Mouse (Mus musculus) forebrain, embryonic 16.5 days (tissue): ENCODE results near the gene Baiap2l1. TPM values are rescaled to one million over a fixed set of nuclear protein-coding genes. Genes with fewer than 3 reads are reported as not detected.
A peak's percentile ranks its signal among the peaks of the same experiment; 100 is the strongest.

ENCODE experiments used
- ATAC-seq: fragments of 200-750 bp; cut with Nextera tagmentation; 2 replicates; pipeline ENCODE4 v1.8.0; 2017; ENCODE audit warnings: mild to moderate bottlenecking, moderate library complexity
- H3K27ac ChIP-seq: fragments of 300-500 bp; sonication (generic); 2 replicates; pipeline ENCODE4 v1.5.1; 2014; ENCODE audit warnings: low read length, control low read depth
- H3K27me3 ChIP-seq: fragments of 300-500 bp; sonication (generic); replicated peaks from 2 replicates; pipeline ENCODE4 v1.6.1; 2014; ENCODE audit warnings: low read length; ENCODE audit not compliant: control insufficient read depth, insufficient read depth
- H3K36me3 ChIP-seq: fragments of 300-500 bp; sonication (generic); 2 replicates; pipeline ENCODE4 v1.6.1; 2014; ENCODE audit not compliant: control insufficient read depth, insufficient read depth
- H3K4me1 ChIP-seq: fragments of 300-500 bp; sonication (generic); replicated peaks from 2 replicates; pipeline ENCODE4 v1.6.1; 2014; ENCODE audit warnings: low read length; ENCODE audit not compliant: control insufficient read depth, insufficient read depth
- H3K4me2 ChIP-seq: fragments of 300-500 bp; sonication (generic); 2 replicates; pipeline ENCODE4 v1.6.1; 2014; ENCODE audit warnings: mild to moderate bottlenecking, low read length, control low read depth
- H3K4me3 ChIP-seq: fragments of 300-500 bp; sonication (generic); replicated peaks from 2 replicates; pipeline ENCODE4 v1.5.1; 2014; ENCODE audit warnings: mild to moderate bottlenecking, low read length, control low read depth
- H3K9ac ChIP-seq: fragments of 300-500 bp; sonication (generic); replicated peaks from 2 replicates; pipeline ENCODE4 v1.6.1; 2014; ENCODE audit warnings: low read depth, low read length, control low read depth
- H3K9me3 ChIP-seq: fragments of 300-500 bp; sonication (generic); 2 replicates; pipeline ENCODE4 v1.6.1; 2016; ENCODE audit warnings: low read length; ENCODE audit not compliant: control insufficient read depth
- WGBS: fragments of 180-500 bp; shearing (Covaris S2); extraction: QIAGEN DNeasy Blood & Tissue Kit; methylation state at CpG from one replicate; pipeline ENCODE4 v1.1.7; 2014; 5-methylcytosine and 5-hydroxymethylcytosine counted together
- polyA plus RNA-seq: library from polyadenylated mRNA; unstranded; fragments of >200 nt; fragmentation: Nextera tagmentation; extraction: Ambion mirVana; gene quantifications from 2 replicates; pipeline ENCODE4 v1.2.1, GENCODE M21; 2015

Gene Baiap2l1
- polyA plus RNA-seq, 1 experiment from 2014 or later, result 1.6 TPM

DNA sequence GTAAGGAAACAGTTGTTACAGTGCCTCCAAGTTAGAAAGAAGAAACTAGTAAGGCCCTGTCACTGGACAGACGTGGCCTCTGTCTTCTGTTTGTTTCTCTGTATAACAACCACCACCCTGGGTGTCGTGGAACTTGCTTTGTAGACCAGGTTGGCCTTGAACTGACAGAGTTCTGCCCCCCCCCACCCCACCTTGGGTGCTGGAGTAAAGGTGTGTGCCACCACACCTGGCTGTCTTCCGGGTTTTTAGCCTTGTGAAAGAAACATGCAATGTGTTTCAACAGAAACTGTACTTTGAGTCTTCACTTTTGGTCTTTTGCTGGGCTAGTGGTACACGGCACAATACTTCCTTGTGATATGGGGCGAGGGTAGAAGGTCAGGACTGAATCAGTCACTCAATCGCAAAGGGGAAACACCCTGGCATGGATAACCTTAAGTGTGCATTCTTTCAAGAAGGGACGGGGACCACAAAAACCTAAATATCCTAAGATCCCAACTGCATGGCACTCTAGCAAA lies 61.8 kb downstream of the Baiap2l1 start:
- Histone ChIP-seq H3K4me1 (no peaks in the 10 kb centered on the region), H3K4me3 (no peak overlapping the region), H3K4me2 (no peak overlapping the region), H3K36me3 (no peaks in the 10 kb centered on the region), H3K27me3 (no peaks in the 10 kb centered on the region), H3K9me3 (no peaks in the 10 kb centered on the region), H3K27ac (no peak overlapping the region), H3K9ac (no peak overlapping the region)
- WGBS, result 81% methylated on average over 7 of the region's 7 CpGs
- ATAC-seq, result no peak

DNA sequence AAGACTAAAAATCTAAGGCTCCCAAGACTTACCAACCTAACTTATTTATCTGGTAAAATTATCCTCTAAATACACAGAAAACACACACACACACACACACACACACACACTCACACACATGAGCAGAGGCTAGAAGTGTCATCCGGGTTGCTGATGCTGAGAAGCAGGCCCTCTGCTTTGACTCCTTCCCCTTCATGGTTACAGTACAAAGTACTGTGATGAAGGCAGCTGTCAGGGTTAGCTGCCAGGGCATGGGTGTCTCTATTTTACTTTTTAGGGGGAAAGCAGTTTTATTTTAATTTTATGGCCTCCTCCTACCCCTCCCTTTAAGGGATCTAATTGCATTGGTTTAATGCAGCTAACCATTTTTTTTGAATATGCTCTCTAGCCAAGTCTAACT lies 62.6 kb downstream of the Baiap2l1 start:
- no peaks in the 10 kb centered on the region for H3K36me3 ChIP-seq
- no peak overlapping the region for H3K27ac ChIP-seq
- H3K27me3 ChIP-seq, result no peaks in the 10 kb centered on the region
- H3K4me3 ChIP-seq, result no peak overlapping the region
- H3K4me2 ChIP-seq, result no peak overlapping the region
- ATAC-seq, result no peak
- no peak overlapping the region for H3K9ac ChIP-seq
- no peaks in the 10 kb centered on the region for H3K4me1 ChIP-seq
- 86% methylated on average over 1 of the region's 1 CpGs for WGBS
- H3K9me3 ChIP-seq, result no peaks in the 10 kb centered on the region

DNA sequence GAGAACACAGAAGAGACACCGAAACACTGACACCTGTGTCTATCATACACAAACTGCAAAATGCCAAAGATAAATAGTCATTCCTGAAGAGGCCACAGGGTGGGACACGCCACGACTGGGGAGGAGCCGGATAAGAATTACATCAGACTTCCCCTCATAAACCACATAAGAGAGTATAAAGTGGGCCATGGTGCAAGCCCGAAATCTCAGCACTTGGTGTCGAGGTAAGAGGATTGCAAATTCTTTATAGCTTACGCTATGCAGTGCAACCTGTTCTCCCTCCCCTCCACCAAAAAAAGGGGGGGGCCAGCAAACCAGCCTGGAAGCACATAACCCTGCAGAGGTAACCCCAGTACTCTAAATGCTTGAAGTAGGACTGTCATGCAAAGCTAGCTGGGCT lies 63.0 kb downstream of the Baiap2l1 start:
- H3K9ac ChIP-seq, result no peak overlapping the region
- no peak for ATAC-seq
- H3K9me3 ChIP-seq, result no peaks in the 10 kb centered on the region
- H3K4me2 ChIP-seq, result no peak overlapping the region
- no peaks in the 10 kb centered on the region for H3K4me1 ChIP-seq
- no peak overlapping the region for H3K4me3 ChIP-seq
- H3K27ac ChIP-seq, result no peak overlapping the region
- H3K27me3 ChIP-seq, result no peaks in the 10 kb centered on the region
- no peaks in the 10 kb centered on the region for H3K36me3 ChIP-seq
- WGBS, result 88% methylated on average over 7 of the region's 7 CpGs

DNA sequence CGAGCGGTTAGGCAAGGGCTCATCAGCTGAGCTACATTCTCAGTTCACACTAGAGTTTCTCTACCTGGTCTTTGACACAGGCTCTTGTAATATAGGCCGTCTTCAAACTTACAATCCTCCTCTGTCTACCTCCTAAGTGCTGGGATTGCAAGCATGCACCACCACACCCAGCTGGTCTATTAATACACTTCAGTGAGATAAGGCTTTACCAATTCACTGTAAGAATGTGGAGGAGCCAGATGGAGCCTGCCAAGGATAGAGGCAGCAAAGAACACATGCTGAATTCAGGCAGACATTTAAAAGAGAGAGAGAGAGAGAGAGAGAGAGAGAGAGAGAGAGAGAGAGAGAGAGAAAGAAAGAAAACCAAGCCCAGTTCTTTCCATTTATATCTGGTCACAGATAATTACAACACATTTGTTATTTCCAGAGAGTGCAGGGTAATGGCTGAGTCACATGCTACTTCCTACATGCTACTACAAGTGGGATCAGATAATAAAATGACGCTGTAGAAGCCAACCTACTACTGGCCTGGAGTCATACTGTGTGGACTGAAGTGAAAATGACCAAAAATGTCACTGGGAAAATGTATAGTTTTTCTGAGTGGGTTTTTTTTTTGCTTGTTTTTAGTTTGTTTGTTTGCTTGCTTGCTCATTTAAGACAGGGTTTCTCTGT lies 68.0 kb downstream of the Baiap2l1 start:
- Histone ChIP-seq H3K36me3 (no peaks in the 10 kb centered on the region), H3K9ac (no peak overlapping the region), H3K27me3 (no peaks in the 10 kb centered on the region), H3K27ac (no peak overlapping the region), H3K4me2 (no peak overlapping the region), H3K4me1 (no peaks in the 10 kb centered on the region), H3K4me3 (no peak overlapping the region), H3K9me3 (no peaks in the 10 kb centered on the region)
- ATAC-seq, result peak; percentile 52; the same call in 1 of the 2 replicates
- 88% methylated on average over 4 of the region's 4 CpGs for WGBS

DNA sequence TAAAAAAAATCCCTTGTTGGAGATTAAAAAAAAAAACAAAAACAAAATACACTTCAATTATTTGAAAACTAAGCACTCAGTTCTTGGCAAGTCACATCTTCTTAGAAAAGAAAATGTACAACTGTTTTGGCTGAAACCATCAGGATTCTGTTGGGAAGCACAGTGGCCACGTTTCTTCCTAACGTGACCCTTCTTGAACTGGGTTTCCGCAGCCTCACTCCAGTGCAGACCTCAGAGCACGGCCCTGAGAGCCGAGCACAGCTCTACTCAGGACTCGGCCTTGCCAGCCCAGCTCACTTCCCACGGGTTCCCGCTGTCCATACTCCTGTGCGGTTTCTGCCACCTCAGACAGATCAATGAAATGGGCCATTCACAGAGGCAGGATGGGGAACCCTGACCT lies 69.5 kb downstream of the Baiap2l1 start:
- H3K9me3 ChIP-seq, result no peaks in the 10 kb centered on the region
- H3K4me3 ChIP-seq, result no peak overlapping the region
- H3K4me1 ChIP-seq, result no peaks in the 10 kb centered on the region
- H3K4me2 ChIP-seq, result no peak overlapping the region
- WGBS, result 90% methylated on average over 9 of the region's 9 CpGs
- H3K36me3 ChIP-seq, result no peaks in the 10 kb centered on the region
- ATAC-seq, result no peak
- no peaks in the 10 kb centered on the region for H3K27me3 ChIP-seq
- H3K9ac ChIP-seq, result no peak overlapping the region
- H3K27ac ChIP-seq, result no peak overlapping the region

DNA sequence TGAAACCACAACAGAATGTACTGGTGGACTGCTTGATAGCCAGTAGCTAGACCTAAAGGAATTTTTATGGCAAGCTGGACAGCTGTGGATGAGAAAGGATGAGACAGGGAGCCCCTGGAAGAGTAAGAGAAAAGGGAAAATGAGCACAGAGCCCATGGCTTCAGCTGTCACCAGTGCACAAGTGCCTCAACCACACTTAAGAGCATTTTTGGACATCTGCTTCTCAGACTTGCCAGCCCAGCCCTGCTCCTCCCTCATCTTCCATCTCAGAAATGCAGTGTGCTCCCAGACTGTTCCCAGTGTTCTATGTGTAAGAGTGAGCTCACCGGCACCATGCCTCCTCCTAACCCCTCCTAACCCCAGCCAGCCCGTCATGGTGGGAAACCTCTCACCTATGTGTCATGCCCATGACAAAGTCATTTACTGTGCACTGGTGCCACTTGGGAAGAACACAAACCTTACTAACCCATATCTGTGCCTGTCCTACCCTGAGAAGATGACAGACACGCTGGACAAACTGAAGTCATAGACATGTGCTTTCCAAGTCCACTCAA lies 70.6 kb downstream of the Baiap2l1 start:
- Histone ChIP-seq H3K4me1 (no peaks in the 10 kb centered on the region), H3K36me3 (no peaks in the 10 kb centered on the region), H3K9me3 (no peaks in the 10 kb centered on the region), H3K4me3 (no peak overlapping the region), H3K27me3 (no peaks in the 10 kb centered on the region), H3K4me2 (no peak overlapping the region), H3K27ac (no peak overlapping the region), H3K9ac (no peak overlapping the region)
- 91% methylated on average over 3 of the region's 3 CpGs for WGBS
- no peak for ATAC-seq

DNA sequence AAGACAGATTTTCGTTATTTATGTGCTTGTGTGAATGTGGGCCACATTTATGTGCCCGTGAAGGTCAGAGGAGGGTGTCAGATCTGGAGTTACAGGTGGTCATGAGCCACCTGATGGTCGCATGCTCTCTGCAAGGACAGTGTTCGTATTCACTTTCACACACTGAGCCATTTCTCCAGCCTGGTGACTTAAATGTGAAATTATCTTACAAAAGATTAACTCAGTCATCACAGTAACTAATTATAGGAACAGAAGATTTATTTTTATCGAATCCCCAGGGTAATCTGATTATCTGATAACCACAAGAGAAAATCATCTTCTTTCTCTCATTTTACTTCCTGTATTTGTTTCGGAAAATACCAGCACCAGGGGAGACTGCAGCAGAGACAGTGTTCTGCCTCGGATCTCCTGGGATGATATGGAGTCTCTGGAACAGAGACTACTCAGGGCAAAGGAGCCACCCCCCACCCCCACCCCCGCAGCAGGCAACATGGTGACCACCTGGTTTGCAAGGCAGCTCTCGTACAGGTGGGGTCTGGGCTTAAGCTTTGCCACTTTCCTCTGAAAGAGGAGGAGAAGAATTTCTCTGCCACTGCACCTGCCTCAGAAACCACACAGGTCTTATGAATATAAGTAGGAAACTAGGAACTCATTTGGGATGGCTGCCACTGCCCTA lies 71.2 kb downstream of the Baiap2l1 start:
- no peaks in the 10 kb centered on the region for H3K36me3 ChIP-seq
- H3K4me1 ChIP-seq, result no peaks in the 10 kb centered on the region
- H3K9me3 ChIP-seq, result no peaks in the 10 kb centered on the region
- H3K27me3 ChIP-seq, result no peaks in the 10 kb centered on the region
- H3K4me2 ChIP-seq, result no peak overlapping the region
- ATAC-seq, result no peak
- H3K27ac ChIP-seq, result no peak overlapping the region
- H3K9ac ChIP-seq, result no peak overlapping the region
- WGBS, result 83% methylated on average over 9 of the region's 9 CpGs
- no peak overlapping the region for H3K4me3 ChIP-seq

DNA sequence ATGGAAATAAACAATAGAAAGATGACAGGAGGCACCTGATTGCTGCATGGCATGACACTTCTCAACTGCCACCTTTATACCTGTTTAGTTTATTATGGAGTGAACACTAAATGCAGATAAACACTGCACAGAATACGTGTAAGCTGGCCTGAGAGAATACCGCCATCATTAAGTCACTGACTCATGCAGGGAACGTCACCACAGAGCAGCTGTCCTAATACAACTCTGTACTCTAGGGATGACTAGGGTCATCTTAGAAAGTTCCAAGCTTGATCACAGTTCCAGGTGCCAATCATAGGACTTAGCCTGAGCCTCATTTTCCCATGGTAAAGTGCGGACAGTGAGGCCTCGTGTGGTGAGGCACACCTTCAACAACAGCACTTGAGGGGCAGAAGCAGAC lies 73.3 kb downstream of the Baiap2l1 start:
- Histone ChIP-seq H3K9ac (no peak overlapping the region), H3K27me3 (no peaks in the 10 kb centered on the region), H3K4me3 (no peak overlapping the region), H3K27ac (no peak overlapping the region), H3K9me3 (no peaks in the 10 kb centered on the region), H3K36me3 (no peaks in the 10 kb centered on the region), H3K4me2 (no peak overlapping the region), H3K4me1 (no peaks in the 10 kb centered on the region)
- WGBS, result 84% methylated on average over 5 of the region's 5 CpGs
- ATAC-seq, result no peak

DNA sequence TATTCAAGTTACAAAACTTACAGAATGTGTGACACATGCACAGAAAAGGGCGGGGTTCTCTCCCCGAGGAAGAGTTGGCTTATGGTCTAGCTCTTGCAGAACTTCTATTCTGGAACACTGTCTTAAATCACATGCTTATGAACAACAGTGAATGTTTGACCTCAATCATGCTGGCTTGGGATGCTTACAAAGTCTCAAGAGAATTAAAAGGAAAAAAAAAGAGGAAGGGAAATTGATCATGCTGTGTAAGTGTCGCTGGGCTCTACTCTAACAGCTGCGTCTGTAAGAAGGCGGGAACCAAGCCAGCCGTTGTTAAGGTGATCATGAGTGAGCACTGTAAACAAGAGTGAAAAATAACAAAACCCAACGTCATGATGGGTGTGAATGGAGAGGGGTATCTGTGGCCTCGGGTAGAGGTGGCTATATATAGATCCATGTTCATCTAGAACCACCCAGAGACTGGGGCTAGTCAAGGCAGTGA lies 74.3 kb downstream of the Baiap2l1 start:
- no peak overlapping the region for H3K9ac ChIP-seq
- 76% methylated on average over 8 of the region's 8 CpGs for WGBS
- no peak for ATAC-seq
- H3K4me3 ChIP-seq, result no peak overlapping the region
- no peak overlapping the region for H3K27ac ChIP-seq
- no peaks in the 10 kb centered on the region for H3K36me3 ChIP-seq
- no peaks in the 10 kb centered on the region for H3K27me3 ChIP-seq
- H3K4me2 ChIP-seq, result no peak overlapping the region
- no peaks in the 10 kb centered on the region for H3K4me1 ChIP-seq
- no peaks in the 10 kb centered on the region for H3K9me3 ChIP-seq
